Mouse (Mus musculus): ENCODE results near the gene Ifi207. TPM values are rescaled to one million over a fixed set of nuclear protein-coding genes. Genes with fewer than 3 reads are reported as not detected.
"Not testable (repeated sequence)": the region's sequence is repeated elsewhere in the genome, so short reads cannot be mapped to it uniquely, and the experiment has no call there.

Gene Ifi207
- total RNA-seq (2014; rRNA removed) (0.60 and 0.71 TPM in 2 replicates), polyA plus RNA-seq (2015; fragmentation: Nextera tagmentation; extraction: Ambion mirVana) (0.27 and 0.57 TPM in 2 replicates)

GRCm38 (mm10) chr1:173741656-173742055 lies at the start of gene Ifi207:
Gene Ifi207 (minus strand): TSS chr1:173741747.
- Histone ChIP-seq H3K4me3 (ENCODE audit: low read depth, low read length) (no peak within 1 kb of the TSS), H3K36me3 (ENCODE audit: insufficient read depth, low read length) (no peaks in the 10 kb centered on the region), H3K9me3 (ENCODE audit: low read length) (no peaks in the 10 kb centered on the region), H3K4me2 (ENCODE audit: low read depth, low read length, poor library complexity, severe bottlenecking) (no peak within 1 kb of the TSS), H3K27ac (ENCODE audit: low read depth, low read length) (no peak within 1 kb of the TSS), H3K27me3 (ENCODE audit: insufficient read depth, low read length) (no peaks in the 10 kb centered on the region), H3K4me1 (ENCODE audit: insufficient read depth, low read length) (no peaks in the 10 kb centered on the region), H3K9ac (replicated peaks; ENCODE audit: low read length, poor library complexity, severe bottlenecking) (no peak within 1 kb of the TSS)
- 76% methylated on average over 4 of the region's 4 CpGs for WGBS
- ATAC-seq (ENCODE audit: low FRiP score) (no peak), DNase-seq (ENCODE audit: low spot score) (no peak)
- no peak for TF ChIP-seq CTCF (IDR thresholded peaks at IDR 0.05)

- H3K4me3 ChIP-seq (ENCODE audit: low read depth, low read length); H3K27me3 ChIP-seq (ENCODE audit: insufficient read depth, low read length); H3K27ac ChIP-seq (ENCODE audit: low read depth, low read length); H3K4me1 ChIP-seq (ENCODE audit: insufficient read depth, low read length); DNase-seq (ENCODE audit: low spot score); H3K4me2 ChIP-seq (ENCODE audit: low read depth, low read length, poor library complexity, severe bottlenecking); H3K9me3 ChIP-seq (ENCODE audit: low read length); H3K36me3 ChIP-seq (ENCODE audit: insufficient read depth, low read length); ATAC-seq (ENCODE audit: low FRiP score); H3K9ac ChIP-seq (replicated peaks; ENCODE audit: low read length, poor library complexity, severe bottlenecking): not testable (repeated sequence)
- 80% methylated on average over 2 of the region's 3 CpGs for WGBS
Observed at GRCm38 (mm10) chr1:173773457-173773856, 31.9 kb upstream of the Ifi207 start.

- not testable (repeated sequence) for ATAC-seq (ENCODE audit: low FRiP score); H3K4me1 ChIP-seq (ENCODE audit: insufficient read depth, low read length); H3K27ac ChIP-seq (ENCODE audit: low read depth, low read length); H3K4me2 ChIP-seq (ENCODE audit: low read depth, low read length, poor library complexity, severe bottlenecking); H3K36me3 ChIP-seq (ENCODE audit: insufficient read depth, low read length); H3K4me3 ChIP-seq (ENCODE audit: low read depth, low read length); H3K9ac ChIP-seq (replicated peaks; ENCODE audit: low read length, poor library complexity, severe bottlenecking); DNase-seq (ENCODE audit: low spot score); H3K27me3 ChIP-seq (ENCODE audit: insufficient read depth, low read length); H3K9me3 ChIP-seq (ENCODE audit: low read length)
- WGBS = 89% methylated on average over 5 of the region's 5 CpGs
Observed at GRCm38 (mm10) chr1:173766848-173767617, 25.5 kb upstream of the Ifi207 start, which contains the start of gene Ifi204. Gene Ifi204 (minus strand): TSS chr1:173766943.

- WGBS = 98% methylated on average over 5 of the region's 5 CpGs
- H3K27ac ChIP-seq (ENCODE audit: low read depth, low read length); H3K36me3 ChIP-seq (ENCODE audit: insufficient read depth, low read length); H3K4me2 ChIP-seq (ENCODE audit: low read depth, low read length, poor library complexity, severe bottlenecking); H3K9me3 ChIP-seq (ENCODE audit: low read length); DNase-seq (ENCODE audit: low spot score); ATAC-seq (ENCODE audit: low FRiP score); H3K4me3 ChIP-seq (ENCODE audit: low read depth, low read length); H3K4me1 ChIP-seq (ENCODE audit: insufficient read depth, low read length); H3K9ac ChIP-seq (replicated peaks; ENCODE audit: low read length, poor library complexity, severe bottlenecking); H3K27me3 ChIP-seq (ENCODE audit: insufficient read depth, low read length): not testable (repeated sequence)
Observed at GRCm38 (mm10) chr1:173760032-173760431, 18.5 kb upstream of the Ifi207 start.

- TF ChIP-seq CTCF (IDR thresholded peaks at IDR 0.05) = no peak
- 79% methylated on average over 1 of the region's 1 CpGs for WGBS
- ATAC-seq (ENCODE audit: low FRiP score) = no peak
- no peaks in the 10 kb centered on the region for H3K27me3 ChIP-seq (ENCODE audit: insufficient read depth, low read length)
- H3K9ac ChIP-seq (replicated peaks; ENCODE audit: low read length, poor library complexity, severe bottlenecking) = no peak overlapping the region
- no peaks in the 10 kb centered on the region for H3K4me1 ChIP-seq (ENCODE audit: insufficient read depth, low read length)
- no peaks in the 10 kb centered on the region for H3K9me3 ChIP-seq (ENCODE audit: low read length)
- no peaks in the 10 kb centered on the region for H3K36me3 ChIP-seq (ENCODE audit: insufficient read depth, low read length)
- no peak overlapping the region for H3K4me3 ChIP-seq (ENCODE audit: low read depth, low read length)
- no peak for DNase-seq (ENCODE audit: low spot score)
- H3K4me2 ChIP-seq (ENCODE audit: low read depth, low read length, poor library complexity, severe bottlenecking) = no peak overlapping the region
- H3K27ac ChIP-seq (ENCODE audit: low read depth, low read length) = no peak overlapping the region
Observed at GRCm38 (mm10) chr1:173742262-173742661, 715 bp upstream of the Ifi207 start.

GRCm38 (mm10) chr1:173740537-173740936 lies 1.0 kb downstream of the Ifi207 start:
- no peak for DNase-seq (ENCODE audit: low spot score)
- H3K4me3 ChIP-seq (ENCODE audit: low read depth, low read length) = no peak overlapping the region
- H3K36me3 ChIP-seq (ENCODE audit: insufficient read depth, low read length) = no peaks in the 10 kb centered on the region
- H3K9me3 ChIP-seq (ENCODE audit: low read length) = no peaks in the 10 kb centered on the region
- H3K9ac ChIP-seq (replicated peaks; ENCODE audit: low read length, poor library complexity, severe bottlenecking) = no peak overlapping the region
- no peaks in the 10 kb centered on the region for H3K4me1 ChIP-seq (ENCODE audit: insufficient read depth, low read length)
- ATAC-seq (ENCODE audit: low FRiP score) = no peak
- H3K4me2 ChIP-seq (ENCODE audit: low read depth, low read length, poor library complexity, severe bottlenecking) = no peak overlapping the region
- H3K27me3 ChIP-seq (ENCODE audit: insufficient read depth, low read length) = no peaks in the 10 kb centered on the region
- no peak for TF ChIP-seq CTCF (IDR thresholded peaks at IDR 0.05)
- no peak overlapping the region for H3K27ac ChIP-seq (ENCODE audit: low read depth, low read length)

Measured in midbrain, postnatal 0 days (tissue).